Mouse (Mus musculus) adrenal gland, adult 8-10 months (tissue): ENCODE results near the gene Btbd35f21. TPM values are rescaled to one million over a fixed set of nuclear protein-coding genes. Genes with fewer than 3 reads are reported as not detected.
"Not testable (repeated sequence)": the region's sequence is repeated elsewhere in the genome, so short reads cannot be mapped to it uniquely, and the experiment has no call there.

ENCODE experiments used
- DNase-seq: peaks from one replicate; pipeline ENCODE4 v3.0.0; 2022
- total RNA-seq, 4 experiments: library from RNA; stranded (reverse); gene quantifications; 2 replicates each; pipeline ENCODE4 v1.2.4; 2022

The Btbd35f21 gene
- total RNA-seq = not detected

DNA sequence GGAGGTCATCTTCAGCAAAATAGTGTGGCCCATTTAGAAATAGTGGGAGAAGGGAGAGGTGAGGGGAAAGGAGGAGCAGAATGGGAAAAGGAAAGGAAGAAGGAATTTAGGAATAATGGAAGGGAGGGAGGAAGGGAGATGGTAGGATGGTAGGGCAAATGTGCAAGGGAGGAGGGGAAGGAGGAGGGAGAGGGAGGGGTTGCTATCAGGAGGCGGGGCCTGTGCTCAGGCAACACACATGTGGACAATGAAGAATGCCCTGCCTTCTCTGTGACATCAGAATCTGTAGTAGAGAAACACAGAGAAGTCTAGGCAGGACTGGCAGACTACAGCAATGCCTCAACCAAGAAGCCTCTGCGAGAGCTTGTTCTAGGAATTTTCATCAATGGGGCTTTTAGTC lies at the start of gene Btbd35f21:
Btbd35f21 (plus strand) TSS at position 301 of the 400 bp plus-strand sequence.
- not testable (repeated sequence) for DNase-seq

Other genes starting within 250 kb of the Btbd35f21 start
- not detected for gene Btbd35f1, start 166.1 kb upstream of the Btbd35f21 start, total RNA-seq
- gene Gm5926, start 75.4 kb upstream of the Btbd35f21 start, total RNA-seq = not detected
- not detected for gene Btbd35f30, start 168.5 kb downstream of the Btbd35f21 start, total RNA-seq
- gene Gm21789, start 215.7 kb downstream of the Btbd35f21 start, total RNA-seq = not detected
- gene Btbd35f5, start 247.8 kb downstream of the Btbd35f21 start, total RNA-seq = not detected